Mouse (Mus musculus): ENCODE measurements around the gene Cdc26.

Cdc26 gene

GRCm38 (mm10) chr4:62360088-62360804 lies 48.2 kb downstream of the Cdc26 start, which contains the start of the genes Fkbp15 and Slc31a1:
Gene Fkbp15, minus strand, starts transcription at chr4:62360548.
Gene Slc31a1, plus strand, starts transcription at chr4:62360727.
- DNase-seq: peak; percentile 98

- DNase-seq: no peak
These were observed 49.1 kb downstream of the Cdc26 start for GRCm38 (mm10) chr4:62359256-62359775.

DNA sequence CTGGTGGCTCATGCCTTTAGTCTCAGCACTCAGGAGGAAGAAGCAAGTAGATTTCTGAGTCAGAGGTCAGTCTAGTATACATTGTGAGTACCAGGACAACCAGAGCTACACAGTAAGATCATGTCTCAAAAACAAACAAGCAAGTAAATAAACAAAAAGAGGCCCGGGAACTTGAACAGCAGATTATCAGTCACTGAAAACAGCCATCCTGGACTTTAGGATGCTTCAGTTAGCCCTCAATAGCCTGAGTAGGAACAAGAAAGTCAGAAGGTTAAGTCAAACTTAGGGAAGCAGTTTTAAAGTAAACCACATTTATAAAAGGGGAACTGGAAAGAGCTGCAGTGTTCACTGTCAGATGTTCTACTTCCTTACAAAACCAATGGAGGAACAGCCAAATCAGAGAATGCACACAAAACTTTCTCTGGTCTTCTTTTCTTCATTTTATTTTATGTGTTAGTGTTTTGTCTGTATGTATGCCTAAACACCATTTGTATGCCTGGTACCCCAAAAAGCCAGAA lies 50.8 kb downstream of the Cdc26 start:
- DNase-seq: no peak

- peak; percentile 83 for DNase-seq
These were observed 59.1 kb downstream of the Cdc26 start for GRCm38 (mm10) chr4:62349371-62349770.

DNA sequence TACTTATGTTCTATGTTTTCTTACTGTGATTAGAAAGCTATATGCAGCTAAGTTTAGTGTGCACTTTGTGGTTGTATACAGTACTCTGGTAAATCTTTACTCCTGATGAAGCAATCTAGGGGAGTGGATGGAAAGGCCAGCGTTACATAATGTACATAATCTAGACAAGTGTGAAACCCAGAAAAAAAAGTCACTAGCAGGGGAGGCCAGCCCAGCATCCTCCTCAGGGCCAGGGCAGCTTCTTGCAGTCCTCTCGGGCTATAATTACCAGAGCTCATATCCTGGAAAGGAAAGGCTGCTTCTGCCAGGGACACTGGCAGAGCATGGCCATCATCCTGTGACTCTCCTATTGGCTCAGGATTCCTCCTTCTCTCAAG lies 60.1 kb downstream of the Cdc26 start:
- peak; percentile 44 for DNase-seq

DNA sequence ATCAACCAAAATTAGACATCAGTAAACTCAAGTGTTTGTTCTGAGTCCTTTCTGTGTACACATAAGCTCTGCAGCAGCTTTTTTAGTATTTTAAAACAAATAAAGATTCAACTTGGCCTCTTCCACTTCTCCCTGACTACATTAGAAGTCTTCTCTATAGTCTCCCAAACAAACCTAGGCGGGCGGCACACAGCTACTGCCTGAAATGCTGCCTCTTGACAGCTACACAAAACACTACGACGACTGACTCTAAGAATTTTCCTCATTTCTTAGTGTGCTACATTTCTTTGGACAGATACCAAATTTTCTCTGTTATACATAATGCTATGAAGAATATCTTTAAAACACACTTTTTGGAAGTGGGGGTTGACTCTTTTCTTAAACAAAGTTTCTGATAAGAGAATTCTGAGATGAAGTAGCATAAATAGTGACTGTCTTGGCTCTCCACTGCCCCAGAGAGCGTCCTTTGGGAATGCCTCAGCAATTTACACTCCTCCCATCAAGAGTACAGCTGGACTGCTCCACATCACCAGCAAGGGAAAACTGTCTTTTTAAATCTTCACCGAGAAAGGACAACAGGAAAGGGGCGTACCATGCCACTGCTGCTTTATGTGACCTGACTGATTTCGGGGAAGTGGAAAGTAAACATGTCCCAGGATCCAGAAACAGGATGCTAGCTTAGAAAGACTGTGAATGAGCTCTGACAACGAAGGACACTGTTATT lies 60.7 kb downstream of the Cdc26 start:
- peak; percentile 64 for DNase-seq

GRCm38 (mm10) chr4:62345827-62346226 lies 62.6 kb downstream of the Cdc26 start:
- DNase-seq: no peak

GRCm38 (mm10) chr4:62344000-62344399 lies 64.4 kb downstream of the Cdc26 start:
- DNase-seq: peak; percentile 81

DNA sequence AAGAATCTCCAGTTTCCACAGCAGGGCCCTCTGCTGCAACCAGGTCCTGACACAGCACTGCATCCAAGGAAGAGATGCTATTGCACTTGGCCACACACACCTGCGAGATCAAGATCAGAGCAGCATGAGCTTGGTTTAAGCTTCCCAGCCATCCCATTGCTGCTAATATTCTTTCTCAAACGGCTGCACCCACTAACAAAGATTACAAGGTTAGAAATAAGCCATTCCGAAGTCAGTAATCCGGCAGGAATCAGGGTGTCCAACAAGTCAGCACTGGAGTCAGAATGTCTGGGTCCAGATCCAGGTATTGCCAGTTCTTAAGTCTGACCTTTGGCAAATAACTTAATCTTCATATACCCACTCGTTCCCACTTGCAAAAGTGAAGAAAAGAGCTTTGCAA lies 69.9 kb downstream of the Cdc26 start:
- no peak for DNase-seq

All from lung, postnatal 36 days (tissue).